Mouse (Mus musculus) thymus, adult 18-20 months (tissue): ENCODE measurements around the gene Tpbpa.
"Not testable (repeated sequence)": the region's sequence is repeated elsewhere in the genome, so short reads cannot be mapped to it uniquely, and the experiment has no call there.

ENCODE experiments used
- DNase-seq, 2 experiments: peaks; one replicate each; pipeline ENCODE4 v3.0.0; 2022; ENCODE audit warnings: mixed read lengths in 2 of 2

The Tpbpa gene

DNA sequence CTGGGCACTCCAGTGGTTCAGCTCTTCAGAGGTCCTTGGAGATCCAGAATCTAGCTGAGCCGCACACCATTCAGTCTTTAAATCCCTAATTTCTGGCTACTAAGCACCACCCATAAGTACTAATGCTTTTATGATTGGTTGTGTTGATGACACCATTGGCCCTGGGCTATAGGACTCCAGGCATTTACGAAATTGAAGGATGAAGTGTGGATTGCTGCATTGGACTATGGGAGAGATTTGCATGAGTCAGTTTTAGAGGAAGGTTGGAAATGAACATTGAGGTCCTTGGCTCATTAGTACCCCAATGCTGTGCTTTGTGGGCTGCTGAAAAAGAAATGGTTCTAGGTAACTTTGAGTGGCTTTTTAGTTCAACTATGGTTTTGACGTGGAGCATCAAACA lies at the start of gene Tpbpa:
Gene Tpbpa, minus strand, starts transcription at position 101 of the 400 bp plus-strand sequence.
- DNase-seq: not testable (repeated sequence)

GRCm38 (mm10) chr13:60986915-60987314 lies 45.1 kb upstream of the Tpbpa start:
- DNase-seq: not testable (repeated sequence)

DNA sequence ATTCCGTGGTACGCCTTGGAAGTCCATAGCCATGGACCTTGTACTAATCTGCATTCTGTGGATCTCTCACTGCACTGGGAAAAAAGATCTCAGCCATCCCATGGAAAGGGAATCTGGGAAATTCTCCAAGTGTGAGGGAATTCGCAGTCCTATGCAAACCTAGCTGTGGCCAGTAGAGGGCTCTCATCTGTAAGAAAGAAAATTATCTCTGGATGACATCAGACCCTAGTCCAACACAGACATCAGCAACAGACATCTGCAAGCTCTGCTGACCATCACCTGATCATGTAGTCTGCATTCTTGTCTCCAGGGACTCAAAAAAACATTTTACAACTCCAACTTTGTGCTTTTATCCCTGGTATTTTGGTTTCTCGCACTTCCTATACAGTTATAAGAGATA lies 30.5 kb upstream of the Tpbpa start:
- DNase-seq: not testable (repeated sequence)

GRCm38 (mm10) chr13:60963985-60964384 lies 22.2 kb upstream of the Tpbpa start:
- not testable (repeated sequence) for DNase-seq

GRCm38 (mm10) chr13:60961706-60962105 lies 19.9 kb upstream of the Tpbpa start:
- no peak for DNase-seq

DNA sequence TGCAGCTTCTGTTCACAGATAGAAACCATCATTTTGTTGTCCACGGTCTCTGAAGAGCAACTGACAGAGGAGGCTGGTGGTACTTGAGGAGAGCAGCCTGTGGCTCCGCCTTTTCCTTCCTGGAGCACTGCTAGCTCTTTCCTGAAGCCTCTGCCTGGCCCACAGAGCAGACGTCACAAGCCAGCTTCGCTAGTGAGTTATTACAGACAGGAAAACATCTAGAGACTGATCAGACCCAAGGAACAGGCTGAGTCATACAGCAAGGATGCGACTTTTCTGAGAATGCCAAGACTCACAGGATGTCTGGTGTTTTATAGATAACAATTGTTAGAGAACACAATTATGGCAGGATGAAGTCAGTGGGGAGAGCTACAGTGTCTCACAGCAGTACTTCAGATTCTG lies 5.3 kb downstream of the Tpbpa start, which contains the start of the genes Gm49391 and Ctla2a:
Gene Gm49391, minus strand, starts transcription at position 72 of the 402 bp plus-strand sequence.
Gene Ctla2a, minus strand, starts transcription at position 126 of the 402 bp plus-strand sequence.
- DNase-seq: peak; percentile 2 to 15

DNA sequence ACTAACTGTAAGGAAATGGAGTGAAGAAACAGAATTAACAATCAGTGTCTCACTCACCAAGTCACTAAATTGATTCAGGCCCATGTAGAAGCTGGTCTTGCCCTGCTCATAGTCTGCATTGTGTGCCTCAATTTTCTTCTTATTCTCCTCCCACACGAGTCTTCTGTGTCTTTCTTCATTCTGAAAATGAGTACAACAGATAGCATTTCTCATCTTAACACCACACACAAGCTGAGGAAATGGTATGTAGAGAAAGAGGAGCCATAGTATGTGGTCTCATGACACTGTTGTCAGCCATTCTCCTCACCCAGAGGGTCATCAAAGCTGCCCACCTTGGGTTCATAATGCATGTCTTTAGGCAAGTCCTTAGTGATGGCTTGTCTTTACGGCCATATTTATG lies 6.3 kb downstream of the Tpbpa start, which contains the start of gene Gm49393:
Gene Gm49393, minus strand, starts transcription at position 101 of the 400 bp plus-strand sequence.
- not testable (repeated sequence) for DNase-seq

DNA sequence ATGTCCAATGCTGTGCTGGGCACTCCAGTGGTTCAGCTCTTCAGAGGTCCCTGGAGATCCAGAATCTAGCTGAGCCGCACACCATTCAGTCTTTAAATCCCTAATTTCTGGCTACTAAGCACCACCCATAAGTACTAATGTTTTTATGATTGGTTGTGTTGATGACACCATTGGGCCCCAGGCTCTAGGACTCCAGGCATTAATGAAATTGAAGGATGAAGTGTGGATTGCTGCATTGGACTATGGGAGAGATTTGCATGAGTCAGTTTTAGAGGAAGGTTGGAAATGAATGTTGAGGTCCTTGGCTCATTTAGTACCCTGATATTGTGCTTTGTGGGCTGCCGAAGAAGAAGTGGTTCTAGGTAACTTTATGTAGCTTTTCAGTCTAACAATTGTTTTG lies 37.0 kb downstream of the Tpbpa start, which contains the start of gene Tpbpb:
Gene Tpbpb, minus strand, starts transcription at position 101 of the 400 bp plus-strand sequence.
- not testable (repeated sequence) for DNase-seq

DNA sequence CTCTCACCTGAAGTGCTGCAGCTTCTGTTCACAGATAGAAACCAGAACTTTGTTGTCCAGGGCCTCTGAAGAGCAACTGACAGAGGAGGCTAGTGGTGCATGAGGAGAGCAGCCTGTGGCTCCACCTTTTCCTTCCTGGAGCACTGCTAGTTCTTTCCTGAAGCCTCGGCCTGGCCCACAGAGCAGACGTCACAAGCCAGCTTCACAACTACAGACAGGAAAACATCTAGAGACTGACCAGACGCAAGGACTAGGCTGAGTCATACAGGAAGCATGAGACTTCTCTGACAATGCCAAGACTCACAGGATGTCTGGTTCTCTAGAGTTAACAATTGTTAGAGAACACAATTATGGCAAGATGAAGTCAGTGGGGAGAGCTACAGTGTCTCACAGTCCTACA lies 44.5 kb downstream of the Tpbpa start, which contains the start of gene Ctla2b:
Gene Ctla2b, minus strand, starts transcription at position 120 of the 400 bp plus-strand sequence.
- peak; percentile 3 to 7 for DNase-seq

GRCm38 (mm10) chr13:60896794-60897193 lies 45.0 kb downstream of the Tpbpa start, which contains the start of gene Gm49392:
TSS of gene Gm49392 (minus strand) at chr13:60896894.
- not testable (repeated sequence) for DNase-seq

DNA sequence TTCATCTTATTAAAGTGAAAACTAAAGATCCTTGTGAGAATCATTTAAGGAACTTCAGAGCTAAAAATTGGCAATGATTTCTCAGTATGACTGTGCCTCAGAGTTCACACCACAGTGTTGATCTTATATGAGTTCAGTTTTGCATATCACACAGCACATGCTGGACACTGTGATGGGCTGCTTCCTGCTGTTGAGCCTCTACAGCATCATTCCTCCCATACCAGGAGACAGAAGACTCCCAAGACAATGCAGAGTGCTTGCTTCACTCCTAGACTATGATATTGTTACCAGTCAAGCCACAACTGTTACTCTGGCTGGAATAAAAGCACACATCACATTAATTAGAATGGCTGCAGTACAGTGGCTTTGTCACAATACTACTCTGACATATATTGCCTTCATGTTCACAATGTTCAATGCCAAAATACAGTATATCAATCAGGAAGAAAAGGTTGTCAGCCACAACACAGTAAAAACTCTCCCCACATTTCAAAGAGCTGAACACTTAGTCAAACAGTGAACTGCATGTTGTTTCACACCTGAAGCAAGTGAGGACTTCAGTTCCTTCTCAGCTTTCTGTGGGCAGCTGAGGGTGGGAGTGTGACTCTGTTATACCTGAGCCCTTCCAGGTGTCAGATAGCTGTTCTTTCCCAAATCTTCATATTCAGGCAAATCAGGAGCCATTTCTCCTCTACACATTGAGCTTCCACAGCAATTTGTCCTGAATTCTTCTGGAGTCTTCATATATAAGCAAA lies 46.2 kb downstream of the Tpbpa start:
- DNase-seq: no peak

DNA sequence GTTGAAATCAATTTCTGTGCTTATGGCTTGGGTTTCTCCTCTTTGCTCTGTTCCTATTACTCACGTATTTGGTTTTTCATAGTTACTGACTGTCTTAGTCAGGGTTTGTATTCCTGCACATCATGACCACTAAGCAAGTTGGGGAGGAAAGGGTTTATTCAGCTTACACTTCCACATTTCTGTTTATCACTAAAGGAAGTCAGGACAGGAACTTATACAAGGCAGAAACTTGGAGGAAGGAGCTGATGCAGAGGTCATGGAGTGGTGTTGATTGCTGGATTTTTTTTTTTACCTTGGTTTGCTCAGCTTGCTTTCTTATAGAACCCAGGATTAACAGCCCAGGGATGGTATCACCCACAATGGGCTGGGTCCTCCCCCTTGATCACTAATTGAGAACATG lies 49.5 kb downstream of the Tpbpa start:
- DNase-seq: no peak
